Mouse (Mus musculus) ES-E14 (cell line): ENCODE data around the gene Spata7. TPM values are rescaled to one million over a fixed set of nuclear protein-coding genes. Genes with fewer than 3 reads are reported as not detected.
"Not testable (repeated sequence)": the region's sequence is repeated elsewhere in the genome, so short reads cannot be mapped to it uniquely, and the experiment has no call there.

ENCODE experiments used
- DNase-seq: peaks from one replicate; pipeline ENCODE4 v3.0.0-alpha.2; 2013; ENCODE audit warnings: low read depth, low spot score
- H3K27ac ChIP-seq: 2 replicates; pipeline ENCODE4 v1.5.1; 2012; ENCODE audit warnings: low read depth, mild to moderate bottlenecking, low read length, moderate library complexity, mixed read lengths; ENCODE audit not compliant: poor library complexity, insufficient read depth, severe bottlenecking
- H3K36me3 ChIP-seq: 2 replicates; pipeline ENCODE4 v1.6.1; 2012; ENCODE audit warnings: mild to moderate bottlenecking, low read length, moderate library complexity, mixed read lengths; ENCODE audit not compliant: control insufficient read depth, poor library complexity, insufficient read depth, severe bottlenecking
- H3K4me1 ChIP-seq, 2 experiments: fragments of 150-350 bp in 1 of 2; sonication (generic) in 1 of 2; 2 replicates each; pipeline ENCODE4 v1.6.1; 2012; ENCODE audit warnings: low read length in 2 of 2, mild to moderate bottlenecking in 1 of 2, mixed read lengths in 1 of 2; ENCODE audit not compliant: control insufficient read depth in 2 of 2, insufficient read depth in 2 of 2, poor library complexity in 1 of 2
- H3K4me3 ChIP-seq, 2 experiments: fragments of 150-350 bp in 1 of 2; sonication (generic) in 1 of 2; 2 replicates each; pipeline ENCODE4 v1.5.1; 2012; ENCODE audit warnings: low read length in 2 of 2, low read depth in 1 of 2, mild to moderate bottlenecking in 1 of 2, mixed read lengths in 1 of 2; ENCODE audit not compliant: insufficient read depth in 1 of 2, poor library complexity in 1 of 2, severe bottlenecking in 1 of 2
- H3K9ac ChIP-seq: 2 replicates; pipeline ENCODE4 v1.6.1; 2012; ENCODE audit warnings: low read depth, mild to moderate bottlenecking, low read length, mixed read lengths; ENCODE audit not compliant: poor library complexity, insufficient read depth, severe bottlenecking
- H3K9me3 ChIP-seq: fragments of 150-350 bp; sonication (generic); 2 replicates; pipeline ENCODE4 v1.6.1; 2012; ENCODE audit warnings: low read depth, mild to moderate bottlenecking, low read length; ENCODE audit not compliant: control insufficient read depth, insufficient read depth
- CHD2 ChIP-seq: IDR thresholded peaks from 2 replicates; pipeline ENCODE4 v1.6.1; 2014; ENCODE audit warnings: mild to moderate bottlenecking, low read depth, low read length, inconsistent platforms
- HCFC1 ChIP-seq: IDR thresholded peaks from 2 replicates; pipeline ENCODE4 v1.6.1; 2012; ENCODE audit warnings: low read length, inconsistent platforms, borderline replicate concordance; ENCODE audit not compliant: insufficient read depth
- MAFK ChIP-seq: IDR thresholded peaks from 2 replicates; pipeline ENCODE4 v1.6.1; 2014; ENCODE audit warnings: mild to moderate bottlenecking, low read depth, low read length, inconsistent platforms; ENCODE audit not compliant: insufficient read depth
- ZC3H11A ChIP-seq: IDR thresholded peaks from 2 replicates; pipeline ENCODE4 v1.6.1; 2012; ENCODE audit warnings: low read depth, mild to moderate bottlenecking, inconsistent platforms, low read length, borderline replicate concordance
- ZNF384 ChIP-seq: IDR thresholded peaks from 2 replicates; pipeline ENCODE4 v1.6.1; 2012; ENCODE audit warnings: low read depth, low read length, inconsistent platforms
- in situ Hi-C, 2 experiments: fragments of 600-800 bp; cut with MboI; formaldehyde crosslinking; loops; one replicate each; pipeline ENCODE4 v1.15.1; 2025; ENCODE audit warnings: low sequenced_read_pairs in 2 of 2, inconsistent platforms in 1 of 2; ENCODE audit not compliant: unreplicated experiment in 2 of 2
- total RNA-seq: library from RNA; depleted of rRNA; stranded (reverse); fragments of 300-350 nt; gene quantifications from 2 replicates; pipeline ENCODE4 v1.2.3, GENCODE M21; 2012

Spata7 gene
- total RNA-seq, 1 experiment, result 11.2 TPM

- Histone ChIP-seq H3K4me3 (no peak overlapping the region), H3K36me3 (no peaks in the 10 kb centered on the region), H3K9ac (no peak overlapping the region), H3K9me3 (no peaks in the 10 kb centered on the region), H3K4me1 (no peaks in the 10 kb centered on the region), H3K27ac (no peak overlapping the region)
- no peak for TF ChIP-seq CHD2
- no peak for TF ChIP-seq HCFC1
- no peak for TF ChIP-seq MAFK
- no peak for TF ChIP-seq ZNF384
- no peak for TF ChIP-seq ZC3H11A
- in situ Hi-C loops, result no loop called here
- no peak for DNase-seq
Observed at GRCm38 (mm10) chr12:98614910-98615508, 12.9 kb upstream of the Spata7 start.

GRCm38 (mm10) chr12:98615746-98616145, 12.2 kb upstream of the Spata7 start:
- no peak overlapping the region for H3K27ac ChIP-seq
- TF ChIP-seq CHD2, result no peak
- no peak for TF ChIP-seq HCFC1
- no peak for TF ChIP-seq MAFK
- no peak for TF ChIP-seq ZNF384
- no peak for TF ChIP-seq ZC3H11A
- no peak overlapping the region for H3K9ac ChIP-seq
- H3K36me3 ChIP-seq, result no peaks in the 10 kb centered on the region
- H3K4me3 ChIP-seq, result no peak overlapping the region
- no peak for DNase-seq
- no peaks in the 10 kb centered on the region for H3K9me3 ChIP-seq
- in situ Hi-C loops, result no loop called here
- no peaks in the 10 kb centered on the region for H3K4me1 ChIP-seq

GRCm38 (mm10) chr12:98619496-98619895, 8.5 kb upstream of the Spata7 start:
- H3K9me3 ChIP-seq, result no peaks in the 10 kb centered on the region
- DNase-seq, result no peak
- no peaks in the 10 kb centered on the region for H3K36me3 ChIP-seq
- no peak overlapping the region for H3K9ac ChIP-seq
- no peak overlapping the region for H3K27ac ChIP-seq
- no peak overlapping the region for H3K4me3 ChIP-seq
- no peak for TF ChIP-seq ZC3H11A
- no peak for TF ChIP-seq MAFK
- no peak for TF ChIP-seq ZNF384
- no peak for TF ChIP-seq HCFC1
- no peak for TF ChIP-seq CHD2
- in situ Hi-C loops, result no loop called here
- no peaks in the 10 kb centered on the region; a peak in 1 of 4 replicates for H3K4me1 ChIP-seq

- H3K36me3 ChIP-seq, DNase-seq, in situ Hi-C loops: not testable (repeated sequence)
Observed at GRCm38 (mm10) chr12:98620922-98621321, 7.0 kb upstream of the Spata7 start.

GRCm38 (mm10) chr12:98623266-98623665, 4.7 kb upstream of the Spata7 start:
- H3K9me3 ChIP-seq, result not testable (repeated sequence)

More at GRCm38 (mm10) chr12:98620922-98621321, 7.0 kb upstream of the Spata7 start:
- not testable (repeated sequence) for H3K4me1 ChIP-seq, H3K27ac ChIP-seq, H3K4me3 ChIP-seq, H3K9me3 ChIP-seq, H3K9ac ChIP-seq

More at GRCm38 (mm10) chr12:98623266-98623665, 4.7 kb upstream of the Spata7 start:
- H3K27ac ChIP-seq, in situ Hi-C loops, H3K36me3 ChIP-seq, H3K4me3 ChIP-seq, H3K4me1 ChIP-seq, H3K9ac ChIP-seq: not testable (repeated sequence)
- peak; percentile 33 for DNase-seq
